Mouse (Mus musculus) neural tube, embryonic 14.5 days (tissue): ENCODE measurements at regions not wholly inside any gene's neighbourhood (a gene's known extent, or its start where the extent isn't known, plus 50 kb on each side); places are given as distances from the start of the nearest gene placed in this dataset.

Experiments
- ATAC-seq: fragments of 200-750 bp; cut with Nextera tagmentation; 2 replicates; pipeline ENCODE4 v1.8.0; 2017; ENCODE audit warnings: low read depth, mild to moderate bottlenecking, moderate TSS enrichment, moderate library complexity
- H3K27ac ChIP-seq: fragments of 300-500 bp; sonication (generic); 2 replicates; pipeline ENCODE4 v1.5.1; 2014; ENCODE audit warnings: low read depth, mild to moderate bottlenecking, control low read depth, low read length, moderate library complexity, mixed read lengths
- H3K27me3 ChIP-seq: fragments of 300-500 bp; sonication (generic); 2 replicates; pipeline ENCODE4 v1.6.1; 2014; ENCODE audit warnings: low read length; ENCODE audit not compliant: control insufficient read depth, insufficient read depth
- H3K36me3 ChIP-seq: fragments of 300-500 bp; sonication (generic); 2 replicates; pipeline ENCODE4 v1.6.1; 2014; ENCODE audit warnings: low read length, mixed read lengths; ENCODE audit not compliant: control insufficient read depth, insufficient read depth
- H3K4me1 ChIP-seq: fragments of 300-500 bp; sonication (generic); 2 replicates; pipeline ENCODE4 v1.6.1; 2014; ENCODE audit warnings: low read length; ENCODE audit not compliant: control insufficient read depth, insufficient read depth
- H3K4me2 ChIP-seq: fragments of 300-500 bp; sonication (generic); 2 replicates; pipeline ENCODE4 v1.6.1; 2014; ENCODE audit warnings: mild to moderate bottlenecking, low read depth, low read length, control low read depth
- H3K4me3 ChIP-seq: fragments of 300-500 bp; sonication (generic); 2 replicates; pipeline ENCODE4 v1.5.1; 2014; ENCODE audit warnings: low read depth, low read length, control low read depth, mixed read lengths
- H3K9ac ChIP-seq: fragments of 300-500 bp; sonication (generic); replicated peaks from 2 replicates; pipeline ENCODE4 v1.6.1; 2014; ENCODE audit warnings: low read depth, mild to moderate bottlenecking, control low read depth, low read length, mixed read lengths
- H3K9me3 ChIP-seq: fragments of 300-500 bp; sonication (generic); 2 replicates; pipeline ENCODE4 v1.6.1; 2016; ENCODE audit warnings: low read length; ENCODE audit not compliant: control insufficient read depth
- WGBS: fragments of 180-500 bp; shearing (Covaris S2); extraction: QIAGEN DNeasy Blood & Tissue Kit; methylation state at CpG from one replicate; pipeline ENCODE4 v1.1.7; 2014; 5-methylcytosine and 5-hydroxymethylcytosine counted together

DNA sequence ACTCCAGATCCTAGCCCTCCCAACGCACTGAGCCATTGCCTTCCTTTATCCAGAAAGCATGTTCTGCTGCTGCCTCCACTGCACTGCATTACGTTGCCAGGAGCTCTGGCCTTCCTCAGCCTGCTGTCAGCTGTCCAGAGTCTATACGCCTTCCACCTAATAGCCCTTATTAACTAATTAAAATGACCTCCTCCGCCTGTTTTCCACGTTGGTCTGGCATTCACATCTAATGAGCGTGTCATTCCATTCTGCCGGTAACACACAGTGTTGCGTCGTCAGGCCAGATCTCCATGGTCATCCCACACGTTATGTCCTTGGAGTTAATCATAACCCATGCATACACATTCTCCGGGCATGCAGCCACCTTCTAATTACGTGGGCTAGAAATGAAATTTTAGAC, 56.7 kb upstream of the Med4 start:
- no peaks in the 10 kb centered on the region for H3K36me3 ChIP-seq
- H3K27ac ChIP-seq = no peak overlapping the region
- H3K27me3 ChIP-seq = no peaks in the 10 kb centered on the region
- H3K4me2 ChIP-seq = no peak overlapping the region
- H3K4me1 ChIP-seq = no peaks in the 10 kb centered on the region
- no peak overlapping the region for H3K9ac ChIP-seq
- H3K4me3 ChIP-seq = no peak overlapping the region
- WGBS = 30% methylated on average over 12 of the region's 12 CpGs
- H3K9me3 ChIP-seq = no peaks in the 10 kb centered on the region
- peak; percentile 28; the same call in 1 of the 2 replicates for ATAC-seq

DNA sequence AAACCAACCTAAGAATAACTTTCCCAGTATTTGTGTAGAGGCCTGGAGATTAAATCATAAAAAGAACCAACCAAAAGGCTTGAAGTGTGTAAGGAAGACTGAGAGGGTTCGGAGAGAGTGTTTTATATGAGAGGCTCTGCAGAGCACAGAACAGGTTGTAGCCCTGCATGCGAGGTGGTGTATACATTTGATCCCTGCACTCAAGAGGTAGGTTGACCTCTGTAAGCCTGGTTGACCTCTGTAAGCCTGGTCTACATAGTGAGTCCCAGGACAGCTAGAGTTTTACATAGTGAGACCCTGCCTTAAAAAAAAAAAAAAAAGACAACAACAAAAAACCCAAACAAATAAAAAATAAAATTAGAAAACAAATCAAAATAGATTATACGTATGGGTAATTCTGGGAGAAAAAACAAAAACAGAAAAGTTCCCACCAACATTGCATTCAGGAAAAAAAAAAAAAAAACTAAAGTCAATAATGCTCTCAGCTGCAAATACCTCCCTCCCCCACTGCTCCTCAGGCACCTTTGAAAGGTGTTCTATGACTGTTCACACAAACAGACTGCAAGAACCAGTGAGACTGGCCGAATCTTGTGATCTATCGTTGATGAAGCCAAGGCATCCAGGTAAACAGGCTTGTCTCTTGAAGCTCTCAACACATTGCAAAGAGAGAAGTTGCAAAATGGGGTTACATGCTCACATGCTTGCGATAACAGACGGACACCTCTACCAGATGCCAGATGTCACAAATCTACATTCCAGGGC, 57.3 kb upstream of the Med4 start:
- H3K4me3 ChIP-seq = no peak overlapping the region
- no peaks in the 10 kb centered on the region for H3K9me3 ChIP-seq
- no peak overlapping the region for H3K27ac ChIP-seq
- no peaks in the 10 kb centered on the region for H3K27me3 ChIP-seq
- no peaks in the 10 kb centered on the region for H3K36me3 ChIP-seq
- H3K4me2 ChIP-seq = no peak overlapping the region
- 91% methylated on average over 7 of the region's 7 CpGs for WGBS
- ATAC-seq = no peak
- H3K4me1 ChIP-seq = no peaks in the 10 kb centered on the region
- H3K9ac ChIP-seq = no peak overlapping the region

DNA sequence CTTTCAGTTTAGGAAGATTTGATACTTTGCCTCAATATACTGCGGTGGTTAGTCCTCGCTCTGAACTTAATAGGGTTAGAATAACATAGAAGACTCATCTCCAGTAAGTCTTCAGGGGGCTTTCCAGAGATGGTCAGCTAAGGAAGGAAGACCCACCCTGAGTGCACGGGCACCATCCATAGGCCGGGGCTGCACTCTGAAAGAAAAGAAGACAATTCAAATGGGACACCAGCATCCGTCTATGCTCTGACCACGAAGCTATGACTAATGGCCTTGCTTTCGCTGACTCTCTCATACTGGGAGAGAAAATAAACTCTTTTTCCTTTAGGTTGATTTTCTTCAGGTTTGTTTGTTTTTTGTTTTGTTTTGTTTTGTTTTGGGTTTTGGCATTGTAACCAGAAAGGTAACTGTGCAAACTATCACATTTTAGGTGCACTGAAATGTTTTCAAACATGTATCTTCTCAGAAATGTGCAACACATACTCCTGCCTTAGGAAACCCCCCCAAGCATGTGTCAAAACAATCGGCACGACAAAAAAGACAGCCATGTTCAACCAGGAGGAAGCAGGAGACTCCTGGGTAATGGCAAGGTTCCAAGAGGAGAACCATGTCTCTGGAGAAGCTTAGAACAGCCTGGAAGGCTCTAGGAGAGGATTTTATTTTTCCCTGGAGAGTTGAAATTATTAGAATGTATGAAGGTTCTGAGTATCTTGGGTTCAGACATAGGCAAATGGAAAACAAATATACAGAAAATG, 58.4 kb upstream of the Med4 start:
- Histone ChIP-seq H3K4me1 (no peaks in the 10 kb centered on the region), H3K27me3 (no peaks in the 10 kb centered on the region), H3K36me3 (no peaks in the 10 kb centered on the region), H3K9me3 (no peaks in the 10 kb centered on the region), H3K27ac (no peak overlapping the region), H3K4me3 (no peak overlapping the region), H3K9ac (no peak overlapping the region), H3K4me2 (no peak overlapping the region)
- 76% methylated on average over 9 of the region's 9 CpGs for WGBS
- ATAC-seq = no peak

DNA sequence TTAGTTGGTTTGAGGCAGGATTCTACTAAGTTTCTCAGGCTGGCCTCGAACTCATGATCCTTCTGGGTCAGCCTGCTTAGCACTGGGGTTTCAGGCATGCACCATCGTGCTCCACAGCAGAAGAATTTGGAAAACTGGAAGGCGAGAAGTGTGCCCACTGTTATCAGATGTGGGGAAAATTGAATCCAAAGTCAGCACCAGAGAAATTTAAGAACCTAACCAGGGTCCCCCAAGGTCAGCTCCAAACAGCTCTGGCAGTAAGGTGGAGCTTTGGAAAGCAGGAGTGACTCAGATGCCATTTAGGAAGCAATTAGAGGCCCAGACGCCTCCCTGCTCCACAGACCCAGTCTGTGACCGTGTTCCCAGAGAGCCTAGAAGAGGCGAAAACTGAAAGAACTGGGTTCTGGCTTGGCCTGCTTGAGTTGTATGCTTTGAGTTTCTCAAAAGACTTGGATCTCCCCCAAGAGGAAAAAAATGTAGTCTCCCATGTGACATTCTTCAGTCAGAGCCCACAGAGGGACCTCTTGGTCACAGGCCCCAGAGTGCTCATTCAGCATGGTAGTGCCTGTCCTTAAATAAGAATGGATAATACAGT, 59.8 kb upstream of the Med4 start:
- ATAC-seq = no peak
- no peak overlapping the region for H3K4me3 ChIP-seq
- no peaks in the 10 kb centered on the region for H3K9me3 ChIP-seq
- H3K27me3 ChIP-seq = no peaks in the 10 kb centered on the region
- 81% methylated on average over 6 of the region's 6 CpGs for WGBS
- no peaks in the 10 kb centered on the region for H3K36me3 ChIP-seq
- H3K4me1 ChIP-seq = no peaks in the 10 kb centered on the region
- no peak overlapping the region for H3K27ac ChIP-seq
- H3K9ac ChIP-seq = no peak overlapping the region
- no peak overlapping the region for H3K4me2 ChIP-seq

DNA sequence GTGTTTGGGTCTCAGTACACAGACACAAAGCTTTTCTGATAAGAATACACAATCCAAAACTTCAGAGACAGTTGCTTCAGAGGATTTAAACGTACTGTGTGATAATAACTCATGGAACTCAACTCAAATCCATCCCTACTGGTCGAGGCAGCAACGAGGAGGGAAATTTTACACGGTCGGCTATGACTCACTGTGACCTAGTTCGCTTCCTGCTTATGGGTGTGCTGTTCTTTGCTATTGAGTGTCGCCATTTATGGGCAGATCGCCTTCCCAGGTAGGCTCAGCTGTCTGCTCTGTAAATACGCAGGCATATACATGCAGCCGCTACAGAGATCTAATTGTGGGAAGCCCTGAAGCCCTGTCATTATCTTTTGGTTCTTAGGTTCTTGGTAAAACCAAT, 60.7 kb upstream of the Med4 start:
- Histone ChIP-seq H3K9me3 (no peaks in the 10 kb centered on the region), H3K36me3 (no peaks in the 10 kb centered on the region), H3K4me1 (no peaks in the 10 kb centered on the region), H3K27ac (no peak overlapping the region), H3K9ac (no peak overlapping the region), H3K4me3 (no peak overlapping the region), H3K4me2 (no peak overlapping the region), H3K27me3 (no peaks in the 10 kb centered on the region)
- WGBS = 93% methylated on average over 10 of the region's 10 CpGs
- ATAC-seq = no peak

DNA sequence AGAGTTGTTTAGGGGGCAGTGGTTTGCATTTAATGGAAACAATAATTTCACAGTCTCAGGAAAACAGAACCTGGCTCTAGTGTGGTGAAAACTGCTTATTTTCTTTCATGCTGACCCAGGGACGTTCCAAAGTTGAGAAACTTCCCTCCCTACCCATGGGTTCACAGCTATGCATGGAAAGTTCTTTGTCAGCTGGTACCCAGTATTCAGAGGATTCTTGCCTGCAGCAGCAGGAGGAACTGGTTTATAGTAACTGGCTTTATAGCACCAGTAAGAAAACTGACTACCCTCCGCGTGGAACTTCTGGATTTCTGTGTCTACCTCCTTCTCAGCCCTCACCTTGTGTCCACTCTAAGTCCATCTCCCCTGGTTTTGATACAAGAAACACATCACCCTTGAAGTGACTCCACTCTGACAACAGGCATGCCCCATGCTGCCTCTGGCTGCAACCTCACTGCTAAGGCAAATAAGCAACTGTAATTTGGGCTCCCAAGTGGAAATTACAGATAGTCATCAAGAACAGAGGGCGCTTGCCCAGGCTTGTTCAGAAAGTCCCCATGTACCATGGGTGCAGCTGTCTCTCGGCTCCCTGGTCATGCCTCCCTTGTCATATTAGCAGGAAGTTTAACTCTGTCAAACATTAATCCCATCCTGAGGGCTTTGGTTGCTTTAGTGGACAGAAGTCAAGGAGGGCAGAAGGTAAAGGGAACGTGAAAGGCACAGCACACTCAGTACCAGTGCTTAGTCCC, 60.6 kb upstream of the Itm2b start:
- ATAC-seq = no peak
- no peak overlapping the region for H3K27ac ChIP-seq
- H3K36me3 ChIP-seq = no peaks in the 10 kb centered on the region
- no peak overlapping the region for H3K9ac ChIP-seq
- no peak overlapping the region for H3K4me3 ChIP-seq
- H3K4me1 ChIP-seq = no peaks in the 10 kb centered on the region
- no peaks in the 10 kb centered on the region for H3K9me3 ChIP-seq
- H3K27me3 ChIP-seq = no peaks in the 10 kb centered on the region
- WGBS = 71% methylated on average over 6 of the region's 6 CpGs
- no peak overlapping the region for H3K4me2 ChIP-seq

DNA sequence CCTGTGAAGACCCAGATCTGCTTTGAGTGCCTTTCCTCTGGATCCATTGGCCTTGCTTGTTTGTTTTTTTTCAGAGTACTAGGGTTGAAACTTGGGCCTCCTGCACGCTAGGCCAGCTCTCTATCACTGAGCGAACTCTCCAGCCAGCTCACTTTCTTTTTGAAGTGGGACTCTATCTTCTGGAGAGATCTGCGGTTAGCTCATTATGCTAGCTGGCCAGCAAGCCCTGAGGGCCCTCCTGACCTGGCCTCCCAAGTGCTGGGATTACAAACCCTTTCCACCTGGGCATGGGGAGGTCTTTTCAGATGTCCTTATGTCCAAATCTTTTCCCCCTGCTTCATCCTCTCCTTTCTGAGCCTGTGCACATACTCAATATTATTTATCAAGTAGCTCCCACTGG, 59.6 kb upstream of the Itm2b start:
- no peak overlapping the region for H3K9ac ChIP-seq
- no peaks in the 10 kb centered on the region for H3K9me3 ChIP-seq
- no peaks in the 10 kb centered on the region for H3K4me1 ChIP-seq
- H3K27ac ChIP-seq = no peak overlapping the region
- 90% methylated on average over 3 of the region's 3 CpGs for WGBS
- no peak overlapping the region for H3K4me3 ChIP-seq
- H3K27me3 ChIP-seq = no peaks in the 10 kb centered on the region
- H3K36me3 ChIP-seq = no peaks in the 10 kb centered on the region
- H3K4me2 ChIP-seq = no peak overlapping the region
- no peak for ATAC-seq

DNA sequence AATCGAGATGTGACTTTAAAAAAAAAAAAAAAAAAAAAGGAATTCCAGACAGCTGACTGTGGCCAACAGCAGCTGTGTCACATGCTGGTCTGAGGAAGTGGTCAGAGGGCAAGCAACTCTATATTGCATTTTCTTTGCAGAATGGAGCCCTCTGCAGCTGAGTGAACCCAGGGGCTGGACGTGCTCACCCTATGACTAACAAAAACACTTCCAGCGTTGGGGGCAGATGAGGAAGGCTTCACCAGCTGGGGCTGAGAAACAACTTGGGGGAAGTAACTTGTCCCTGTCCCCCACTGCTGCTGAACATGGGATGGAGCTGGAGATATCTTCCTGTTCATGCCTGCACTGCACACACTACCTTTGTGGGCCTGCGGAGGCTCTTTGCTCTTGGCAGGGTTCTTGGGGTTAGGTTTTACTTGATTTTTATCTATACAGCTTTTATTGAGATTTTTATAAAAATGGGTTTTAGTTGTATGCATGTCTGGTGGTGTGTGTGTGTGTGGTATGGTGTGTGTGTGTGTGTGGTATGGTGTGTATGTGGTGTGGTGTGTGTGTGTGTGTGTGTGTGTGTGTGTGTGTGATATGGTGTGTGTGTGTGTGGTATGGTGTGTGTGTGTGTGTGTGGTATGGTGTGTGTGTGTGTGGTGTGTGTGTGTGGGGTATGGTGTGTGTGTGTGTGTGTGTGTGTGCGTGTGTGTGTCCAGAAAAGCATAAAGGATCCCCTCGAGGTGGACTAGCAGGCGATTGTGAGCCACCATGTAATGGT, 57.0 kb upstream of the Itm2b start:
- WGBS = 80% methylated on average over 7 of the region's 7 CpGs
- Histone ChIP-seq H3K4me3 (no peak overlapping the region), H3K27me3 (no peaks in the 10 kb centered on the region), H3K27ac (no peak overlapping the region), H3K36me3 (no peaks in the 10 kb centered on the region), H3K9me3 (no peaks in the 10 kb centered on the region), H3K4me1 (no peaks in the 10 kb centered on the region), H3K9ac (no peak overlapping the region), H3K4me2 (no peak overlapping the region)
- ATAC-seq = no peak
